1 mouse cellular context compared by ENCODE assay signal in the genomic region with DNA sequence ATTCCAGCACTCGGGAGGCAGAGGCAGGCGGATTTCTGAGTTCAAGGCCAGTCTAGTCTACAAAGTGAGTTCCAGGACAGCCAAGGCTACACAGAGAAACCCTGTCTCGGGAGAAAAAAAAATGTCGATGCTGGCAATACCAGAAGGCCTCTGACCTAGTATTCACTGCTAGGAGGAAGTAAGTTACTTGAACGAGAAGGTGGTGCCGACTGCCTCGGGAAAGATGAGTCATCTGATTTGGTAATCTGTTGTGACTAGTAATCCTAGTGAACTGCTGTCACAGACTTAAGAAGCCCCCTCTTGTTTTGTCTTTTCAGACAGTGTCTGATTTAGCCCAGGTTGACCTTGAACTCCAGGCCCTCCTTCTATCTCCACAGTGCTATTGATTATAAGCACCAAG.
TF ChIP-seq lines count a peak whose summit lies in the region.

No protein-coding gene starts in this region.

TF ChIP-seq in MEL, 35 proteins besides CTCF, POLR2A, EP300 and RAD21:
- TF ChIP-seq GABPA (IDR thresholded peaks at IDR 0.05; ENCODE audit: low read depth, low read length): no peak
- TF ChIP-seq MEF2A (IDR thresholded peaks at IDR 0.05; ENCODE audit: extremely low read depth, insufficient replicate concordance, low read depth, low read length, poor library complexity, severe bottlenecking): no peak
- peak; percentile 75; the same call in 1 of the 2 replicates for TF ChIP-seq ETS1 (IDR thresholded peaks at IDR 0.05; ENCODE audit: low read depth, low read length)
- no peak for TF ChIP-seq TAL1 (IDR thresholded peaks at IDR 0.05; ENCODE audit: low read length)
- no peak for TF ChIP-seq TCF12 (IDR thresholded peaks at IDR 0.05; ENCODE audit: low read depth, low read length)
- no peak for TF ChIP-seq BHLHE40 (IDR thresholded peaks at IDR 0.05; ENCODE audit: borderline replicate concordance, low read depth, low read length)
- TF ChIP-seq KAT2A (conservative IDR thresholded peaks at IDR 0.05; ENCODE audit: low read depth, low read length): no peak
- TF ChIP-seq ZC3H11A (IDR thresholded peaks at IDR 0.05; ENCODE audit: low read depth, low read length): no peak
- TF ChIP-seq MAX (IDR thresholded peaks at IDR 0.05; ENCODE audit: low read length): no peak
- TF ChIP-seq JUND (IDR thresholded peaks at IDR 0.05; ENCODE audit: low read depth, low read length): peak; percentile 86
- no peak for TF ChIP-seq ZMIZ1 (IDR thresholded peaks at IDR 0.05; ENCODE audit: low read depth, low read length)
- no peak for TF ChIP-seq ZKSCAN1 (IDR thresholded peaks at IDR 0.05; ENCODE audit: low read depth, low read length)
- no peak for TF ChIP-seq ELF1 (IDR thresholded peaks at IDR 0.05; ENCODE audit: low read depth, low read length)
- TF ChIP-seq UBTF (IDR thresholded peaks at IDR 0.05; ENCODE audit: borderline replicate concordance, insufficient read depth, low read depth, low read length): no peak
- TF ChIP-seq CHD1 (IDR thresholded peaks at IDR 0.05; ENCODE audit: low read depth, low read length): no peak
- TF ChIP-seq MYB (IDR thresholded peaks at IDR 0.05; ENCODE audit: low read depth, low read length): no peak
- TF ChIP-seq ZNF384 (IDR thresholded peaks at IDR 0.05; ENCODE audit: low read depth, low read length): peak; percentile 80
- TF ChIP-seq USF2 (IDR thresholded peaks at IDR 0.05; ENCODE audit: borderline replicate concordance in 1 of 2, insufficient read depth in 1 of 2, low read depth in 1 of 2, low read length in 2 of 2): no peak
- peak; percentile 38; the same call in 1 of the 2 replicates for TF ChIP-seq TBP (IDR thresholded peaks at IDR 0.05; ENCODE audit: low read depth, low read length)
- no peak for TF ChIP-seq NRF1 (IDR thresholded peaks at IDR 0.05; ENCODE audit: insufficient read depth, low read depth, low read length, poor library complexity, severe bottlenecking)
- TF ChIP-seq MYC (IDR thresholded peaks at IDR 0.05; ENCODE audit: low read depth, low read length): no peak
- no peak for TF ChIP-seq USF1 (IDR thresholded peaks at IDR 0.05; ENCODE audit: low read depth, low read length)
- no peak for TF ChIP-seq CHD2 (IDR thresholded peaks at IDR 0.05; ENCODE audit: low read length)
- TF ChIP-seq SIN3A (IDR thresholded peaks at IDR 0.05; ENCODE audit: low read length): peak; percentile 61; the same call in 1 of the 2 replicates
- TF ChIP-seq NELFE (IDR thresholded peaks at IDR 0.05; ENCODE audit: low read depth, low read length): no peak
- no peak for TF ChIP-seq GATA1 (IDR thresholded peaks at IDR 0.05; ENCODE audit: low read depth, low read length)
- TF ChIP-seq E2F4 (IDR thresholded peaks at IDR 0.05; ENCODE audit: borderline replicate concordance, low read depth, low read length): no peak
- TF ChIP-seq MXI1 (IDR thresholded peaks at IDR 0.05; ENCODE audit: low read depth, low read length): peak; percentile 30; the same call in 1 of the 2 replicates
- TF ChIP-seq POLR2AphosphoS2 (IDR thresholded peaks at IDR 0.05; ENCODE audit: low read length): no peak
- no peak for TF ChIP-seq MAZ (IDR thresholded peaks at IDR 0.05; ENCODE audit: low read depth, low read length)
- TF ChIP-seq SMC3 (IDR thresholded peaks at IDR 0.05; ENCODE audit: low read depth, low read length): no peak
- TF ChIP-seq MAFK (IDR thresholded peaks at IDR 0.05; ENCODE audit: borderline replicate concordance, low read depth, low read length): peak; percentile 73; the same call in 1 of the 2 replicates
- TF ChIP-seq POLR2AphosphoS5 (IDR thresholded peaks at IDR 0.05; ENCODE audit: borderline replicate concordance, low read depth, low read length): no peak
- TF ChIP-seq HCFC1 (IDR thresholded peaks at IDR 0.05; ENCODE audit: low read depth, low read length): peak; percentile 60; the same call in 1 of the 2 replicates
- peak; percentile 13; the same call in 1 of the 2 replicates for TF ChIP-seq RCOR1 (IDR thresholded peaks at IDR 0.05; ENCODE audit: low read depth, low read length)
